Mouse (Mus musculus): ENCODE data around the gene Gm20388. TPM values are rescaled to one million over a fixed set of nuclear protein-coding genes. Genes with fewer than 3 reads are reported as not detected.

Gene Gm20388
- polyA plus RNA-seq, 1 experiment from 2014 or later, result 3.6 TPM

- Histone ChIP-seq H3K36me3 (replicated peaks) (no peaks in the 10 kb centered on the region), H3K4me1 (peaks cover 44% of the 10 kb centered on the region), H3K9me3 (no peaks in the 10 kb centered on the region), H3K27ac (replicated peaks) (0 out of 2 replicates have a peak overlapping the region, but pooled peaks have one; percentile 5), H3K4me3 (peak overlapping the region; percentile 25; the same call in 1 of the 2 replicates), H3K27me3 (replicated peaks; ENCODE audit: low read depth, poor library complexity, severe bottlenecking) (peaks cover 80% of the 10 kb centered on the region)
- DNase-seq (ENCODE audit: low spot score), result no peak
- WGBS, result 61% methylated on average over 7 of the region's 7 CpGs
Observed at GRCm38 (mm10) chr8:122746439-122746838, 2835.8 kb downstream of the Gm20388 start.

DNA sequence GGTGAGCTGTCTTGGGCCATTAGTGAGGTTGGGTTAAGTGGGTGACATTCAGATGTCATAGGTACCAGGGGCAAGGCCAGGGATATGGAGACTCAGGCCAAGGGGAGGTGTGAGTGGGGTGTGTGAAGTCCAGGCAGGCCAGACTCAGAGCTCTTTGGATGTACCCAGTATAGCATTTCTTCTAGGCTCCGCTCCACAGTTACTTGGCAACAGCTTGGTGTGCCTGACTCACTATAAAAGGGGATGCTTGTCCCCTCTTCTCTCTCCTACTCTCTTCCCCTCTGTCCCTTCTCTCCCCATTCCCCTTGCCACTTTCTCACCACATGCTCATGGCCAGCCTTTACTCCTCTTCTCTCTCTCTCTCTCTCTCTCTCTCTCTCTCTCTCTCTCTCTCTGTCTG, 2837.2 kb downstream of the Gm20388 start:
- peaks cover 71% of the 10 kb centered on the region for H3K27me3 ChIP-seq (replicated peaks; ENCODE audit: low read depth, poor library complexity, severe bottlenecking)
- DNase-seq (ENCODE audit: low spot score), result no peak
- no peak overlapping the region for H3K27ac ChIP-seq (replicated peaks)
- H3K4me1 ChIP-seq, result peaks cover 36% of the 10 kb centered on the region
- H3K9me3 ChIP-seq, result no peaks in the 10 kb centered on the region
- WGBS, result 95% methylated on average over 1 of the region's 1 CpGs
- no peak overlapping the region for H3K4me3 ChIP-seq
- no peaks in the 10 kb centered on the region for H3K36me3 ChIP-seq (replicated peaks)

GRCm38 (mm10) chr8:122749333-122749958, 2838.8 kb downstream of the Gm20388 start:
- no peak overlapping the region for H3K4me3 ChIP-seq
- WGBS, result 62% methylated on average over 6 of the region's 6 CpGs
- H3K4me1 ChIP-seq, result peaks cover 34% of the 10 kb centered on the region
- DNase-seq (ENCODE audit: low spot score), result no peak
- no peak overlapping the region for H3K27ac ChIP-seq (replicated peaks)
- no peaks in the 10 kb centered on the region for H3K9me3 ChIP-seq
- peaks cover 59% of the 10 kb centered on the region for H3K27me3 ChIP-seq (replicated peaks; ENCODE audit: low read depth, poor library complexity, severe bottlenecking)
- H3K36me3 ChIP-seq (replicated peaks), result no peaks in the 10 kb centered on the region

GRCm38 (mm10) chr8:122751342-122751741, 2840.7 kb downstream of the Gm20388 start:
- H3K36me3 ChIP-seq (replicated peaks), result no peaks in the 10 kb centered on the region
- H3K4me1 ChIP-seq, result peaks cover 16% of the 10 kb centered on the region
- H3K9me3 ChIP-seq, result no peaks in the 10 kb centered on the region
- H3K27me3 ChIP-seq (replicated peaks; ENCODE audit: low read depth, poor library complexity, severe bottlenecking), result peaks cover 40% of the 10 kb centered on the region
- 88% methylated on average over 5 of the region's 5 CpGs for WGBS
- no peak for DNase-seq (ENCODE audit: low spot score)
- H3K27ac ChIP-seq (replicated peaks), result no peak overlapping the region
- no peak overlapping the region for H3K4me3 ChIP-seq

- no peak for DNase-seq (ENCODE audit: low spot score)
- no peak overlapping the region for H3K27ac ChIP-seq (replicated peaks)
- H3K36me3 ChIP-seq (replicated peaks), result no peaks in the 10 kb centered on the region
- no peaks in the 10 kb centered on the region for H3K9me3 ChIP-seq
- peaks cover 9% of the 10 kb centered on the region for H3K4me1 ChIP-seq
- H3K27me3 ChIP-seq (replicated peaks; ENCODE audit: low read depth, poor library complexity, severe bottlenecking), result peaks cover 31% of the 10 kb centered on the region
- 88% methylated on average over 29 of the region's 29 CpGs for WGBS
- no peak overlapping the region for H3K4me3 ChIP-seq
Observed at GRCm38 (mm10) chr8:122752111-122752721, 2841.6 kb downstream of the Gm20388 start.

GRCm38 (mm10) chr8:122758597-122758996, 2848.0 kb downstream of the Gm20388 start:
- Histone ChIP-seq H3K4me3 (no peak overlapping the region), H3K36me3 (replicated peaks) (no peaks in the 10 kb centered on the region), H3K27ac (replicated peaks) (no peak overlapping the region), H3K9me3 (no peaks in the 10 kb centered on the region), H3K4me1 (no peaks in the 10 kb centered on the region), H3K27me3 (replicated peaks; ENCODE audit: low read depth, poor library complexity, severe bottlenecking) (no peaks in the 10 kb centered on the region; the same call in 1 of the 2 replicates)
- DNase-seq (ENCODE audit: low spot score), result no peak

GRCm38 (mm10) chr8:122760116-122760515, 2849.5 kb downstream of the Gm20388 start:
- Histone ChIP-seq H3K36me3 (replicated peaks) (no peaks in the 10 kb centered on the region), H3K27me3 (replicated peaks; ENCODE audit: low read depth, poor library complexity, severe bottlenecking) (no peaks in the 10 kb centered on the region), H3K4me1 (no peaks in the 10 kb centered on the region), H3K27ac (replicated peaks) (no peak overlapping the region), H3K4me3 (no peak overlapping the region), H3K9me3 (no peaks in the 10 kb centered on the region)
- DNase-seq (ENCODE audit: low spot score), result no peak
- 86% methylated on average over 7 of the region's 7 CpGs for WGBS

- Histone ChIP-seq H3K36me3 (replicated peaks) (no peaks in the 10 kb centered on the region), H3K4me1 (no peaks in the 10 kb centered on the region), H3K4me3 (no peak overlapping the region), H3K27me3 (replicated peaks; ENCODE audit: low read depth, poor library complexity, severe bottlenecking) (no peaks in the 10 kb centered on the region), H3K9me3 (no peaks in the 10 kb centered on the region), H3K27ac (replicated peaks) (no peak overlapping the region)
- no peak for DNase-seq (ENCODE audit: low spot score)
- WGBS, result 80% methylated on average over 6 of the region's 6 CpGs
Observed at GRCm38 (mm10) chr8:122761109-122761508, 2850.5 kb downstream of the Gm20388 start.

- Histone ChIP-seq H3K36me3 (replicated peaks) (no peaks in the 10 kb centered on the region), H3K4me1 (peaks cover 8% of the 10 kb centered on the region), H3K9me3 (no peaks in the 10 kb centered on the region), H3K27me3 (replicated peaks; ENCODE audit: low read depth, poor library complexity, severe bottlenecking) (no peaks in the 10 kb centered on the region), H3K4me3 (no peak overlapping the region), H3K27ac (replicated peaks) (no peak overlapping the region)
- WGBS, result 52% methylated on average over 12 of the region's 12 CpGs
- no peak for DNase-seq (ENCODE audit: low spot score)
Observed at GRCm38 (mm10) chr8:122762731-122763266, 2852.2 kb downstream of the Gm20388 start.

GRCm38 (mm10) chr8:122763267-122763738, 2852.7 kb downstream of the Gm20388 start:
- no peak overlapping the region for H3K27ac ChIP-seq (replicated peaks)

DNA sequence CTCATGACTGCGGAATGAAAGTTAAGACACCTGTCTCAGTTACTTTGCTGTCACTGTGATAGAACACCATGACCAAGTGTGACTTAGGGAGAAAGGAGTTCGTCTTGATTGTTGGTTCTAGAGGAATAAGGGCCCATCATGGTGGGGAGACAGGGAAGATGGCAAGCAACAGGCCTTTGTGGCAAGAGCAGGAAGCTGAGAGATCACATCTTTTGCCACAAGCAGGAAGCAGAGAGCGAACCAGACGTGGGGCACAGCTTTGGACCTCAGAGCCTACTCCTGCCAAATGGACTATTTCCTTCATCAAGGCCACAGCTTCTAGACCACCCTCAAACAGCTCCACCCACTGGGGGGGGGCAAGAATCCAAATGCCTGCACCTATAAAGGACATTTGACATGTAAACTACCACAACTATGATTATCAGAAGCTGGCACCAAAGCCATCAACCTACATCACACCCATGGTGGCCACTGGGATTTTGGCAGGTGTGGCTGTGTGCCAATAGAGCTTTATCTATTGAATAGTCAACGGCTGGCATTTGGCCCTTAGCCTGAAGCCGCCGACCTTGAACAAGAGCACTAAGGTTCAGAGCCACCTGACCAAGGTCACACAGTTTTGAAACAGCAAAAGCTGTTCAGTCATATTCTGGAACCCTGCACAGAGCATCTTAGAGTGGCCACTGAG, 2854.3 kb downstream of the Gm20388 start:
- DNase-seq (ENCODE audit: low spot score), result no peak
- H3K36me3 ChIP-seq (replicated peaks), result no peaks in the 10 kb centered on the region
- no peaks in the 10 kb centered on the region for H3K9me3 ChIP-seq
- H3K4me3 ChIP-seq, result no peak overlapping the region
- WGBS, result 87% methylated on average over 7 of the region's 7 CpGs
- no peak overlapping the region for H3K27ac ChIP-seq (replicated peaks)
- H3K4me1 ChIP-seq, result peaks cover 8% of the 10 kb centered on the region
- peaks cover 6% of the 10 kb centered on the region; the same call in 1 of the 2 replicates for H3K27me3 ChIP-seq (replicated peaks; ENCODE audit: low read depth, poor library complexity, severe bottlenecking)

More at GRCm38 (mm10) chr8:122763267-122763738, 2852.7 kb downstream of the Gm20388 start:
- Histone ChIP-seq H3K9me3 (no peaks in the 10 kb centered on the region), H3K4me3 (no peak overlapping the region), H3K4me1 (peaks cover 8% of the 10 kb centered on the region), H3K27me3 (replicated peaks; ENCODE audit: low read depth, poor library complexity, severe bottlenecking) (no peaks in the 10 kb centered on the region), H3K36me3 (replicated peaks) (no peaks in the 10 kb centered on the region)
- 87% methylated on average over 14 of the region's 14 CpGs for WGBS
- no peak for DNase-seq (ENCODE audit: low spot score)

- H3K27ac ChIP-seq (replicated peaks), result no peak overlapping the region
- no peak overlapping the region for H3K4me3 ChIP-seq
- H3K36me3 ChIP-seq (replicated peaks), result no peaks in the 10 kb centered on the region
- H3K27me3 ChIP-seq (replicated peaks; ENCODE audit: low read depth, poor library complexity, severe bottlenecking), result peaks cover 6% of the 10 kb centered on the region; the same call in 1 of the 2 replicates
- no peaks in the 10 kb centered on the region for H3K9me3 ChIP-seq
- no peak for DNase-seq (ENCODE audit: low spot score)
- WGBS, result 68% methylated on average over 5 of the region's 5 CpGs
- H3K4me1 ChIP-seq, result peaks cover 8% of the 10 kb centered on the region
Observed at GRCm38 (mm10) chr8:122766189-122766588, 2855.5 kb downstream of the Gm20388 start.

Data from embryonic facial prominence, embryonic 10.5 days (tissue).